ENCODE assay signal across 7 mouse cellular contexts in the genomic region with DNA sequence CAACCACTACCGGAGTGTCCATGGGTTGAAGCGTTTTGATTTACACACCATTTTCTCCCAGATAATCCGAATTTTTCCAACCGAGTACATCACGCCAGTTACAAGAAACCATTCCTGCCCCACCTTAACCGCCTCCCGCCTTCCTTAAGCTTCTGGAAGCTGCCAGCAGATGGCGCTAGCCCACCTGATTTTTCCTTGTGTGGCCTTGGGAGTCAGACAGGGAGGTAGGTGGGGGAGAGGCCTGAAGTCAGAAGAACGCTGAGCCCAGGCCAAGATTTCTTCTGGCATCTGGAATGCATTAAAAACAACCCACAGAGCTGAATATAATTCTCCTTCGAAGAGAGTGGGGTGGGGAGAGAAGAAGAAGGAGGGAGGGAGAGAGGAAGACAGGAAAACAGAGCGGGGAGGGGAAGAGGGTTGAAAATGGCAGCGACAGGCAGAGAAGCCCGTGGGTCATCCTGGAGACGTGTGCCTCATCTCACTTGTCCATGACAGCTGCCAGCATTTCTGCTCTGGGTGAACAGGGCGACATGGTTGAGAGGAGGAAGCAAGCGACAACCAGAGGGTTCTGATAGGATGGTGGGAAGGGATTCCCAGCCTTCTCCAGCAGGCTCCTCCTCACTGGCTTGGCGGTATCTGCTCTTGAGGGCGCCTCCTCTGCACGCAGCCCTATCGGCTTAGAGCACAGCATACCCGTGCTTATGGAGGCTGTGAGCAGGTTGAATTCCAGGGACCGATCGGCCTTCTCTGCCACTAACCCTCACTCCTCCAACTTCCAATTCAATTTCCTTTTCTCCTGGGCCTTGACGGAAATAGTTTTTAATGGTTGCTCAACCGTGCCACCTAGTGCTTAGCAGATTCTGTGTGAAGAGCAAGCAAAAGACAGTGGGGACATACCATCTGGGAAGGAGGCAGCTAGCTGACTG. TPM values are rescaled to one million over a fixed set of nuclear protein-coding genes. Genes with fewer than 3 reads are reported as not detected.
DNase-seq lines count a peak whose midpoint lies in the region; ATAC-seq lines count a peak whose summit lies in the region.

No protein-coding gene starts in this region.

- H3K4me2 ChIP-seq in midbrain, embryonic 13.5 days (replicated peaks) = peak overlapping the region; percentile 40

- 21% methylated on average over 25 of the region's 25 CpGs for WGBS in limb, embryonic 10.5 days
- 32% methylated on average over 25 of the region's 25 CpGs for WGBS in midbrain, embryonic 13.5 days

- peak overlapping the region; percentile 85 for H3K27ac ChIP-seq in limb, embryonic 10.5 days
- no peak overlapping the region for H3K27ac ChIP-seq in midbrain, embryonic 13.5 days

- H3K36me3 ChIP-seq in limb, embryonic 10.5 days = no peaks in the 10 kb centered on the region
- no peaks in the 10 kb centered on the region for H3K36me3 ChIP-seq in midbrain, embryonic 13.5 days

- peak; percentile 91 for ATAC-seq in midbrain, embryonic 13.5 days

- H3K27me3 ChIP-seq in limb, embryonic 10.5 days (ENCODE audit: low read depth, poor library complexity, severe bottlenecking) = no peaks in the 10 kb centered on the region
- no peaks in the 10 kb centered on the region for H3K27me3 ChIP-seq in midbrain, embryonic 13.5 days

- H3K9me3 ChIP-seq in limb, embryonic 10.5 days (replicated peaks) = no peaks in the 10 kb centered on the region
- no peaks in the 10 kb centered on the region for H3K9me3 ChIP-seq in midbrain, embryonic 13.5 days

- peak; percentile 90 for DNase-seq in adrenal gland, postnatal 25 days
- peak; percentile 91 for DNase-seq in embryo, embryonic 9.5 days (ENCODE audit: extremely low spot score)
- peak; percentile 99 for DNase-seq in heart, adult 11 months
- DNase-seq in kidney, adult 18-20 months = peak; percentile 91
- peak; percentile 99 for DNase-seq in limb, embryonic 10.5 days (ENCODE audit: low spot score)
- DNase-seq in spleen, postnatal 36 days (ENCODE audit: low spot score in 2 of 2) = peak; percentile 33 to 54

- no peak overlapping the region for H3K9ac ChIP-seq in midbrain, embryonic 13.5 days (replicated peaks)

- H3K4me3 ChIP-seq in limb, embryonic 10.5 days = peak overlapping the region; percentile 40
- peak overlapping the region; percentile 32 for H3K4me3 ChIP-seq in midbrain, embryonic 13.5 days (replicated peaks)

- H3K4me1 ChIP-seq in limb, embryonic 10.5 days = peaks cover 23% of the 10 kb centered on the region
- H3K4me1 ChIP-seq in midbrain, embryonic 13.5 days (replicated peaks) = peaks cover 7% of the 10 kb centered on the region; the same call in 1 of the 2 replicates

RNA-seq across cellular contexts. Expression of gene Cdrt4, which starts 29.7 kb away (rescaled TPM):
- total RNA-seq in adrenal gland, postnatal 25 days (2021) = not detected in 2 replicates
- not detected in 2 replicates for polyA plus RNA-seq in limb, embryonic 10.5 days (2016; fragmentation: Nextera tagmentation; extraction: Ambion mirVana)
- polyA plus RNA-seq in midbrain, embryonic 13.5 days (2015; fragmentation: Nextera tagmentation; extraction: Ambion mirVana) = not detected in 2 replicates

RNA-seq across cellular contexts. Expression of gene Tvp23b, which starts 42.1 kb away (rescaled TPM):
- total RNA-seq in adrenal gland, postnatal 25 days (2021) = 31.4 and 58.5 TPM in 2 replicates
- polyA plus RNA-seq in limb, embryonic 10.5 days (2016; fragmentation: Nextera tagmentation; extraction: Ambion mirVana) = 37.9 and 43.4 TPM in 2 replicates
- polyA plus RNA-seq in midbrain, embryonic 13.5 days (2015; fragmentation: Nextera tagmentation; extraction: Ambion mirVana) = 55.2 and 62.5 TPM in 2 replicates

Comparison
In these comparisons a context has a peak if more than half of its experiments do, and no peak if none do; other contexts are left out.
1. DNase-seq: peak in every context shown above with its lines; median percentile 99 in heart, adult 11 months; 99 in limb, embryonic 10.5 days; 91 in embryo, embryonic 9.5 days; 91 in kidney, adult 18-20 months; 90 in adrenal gland, postnatal 25 days; 44 in spleen, postnatal 36 days.